Mouse (Mus musculus) heart, adult 2 months (tissue): Measurements from ENCODE around the gene Syce3.

Experiments
- CTCF ChIP-seq: fragments of 200-600 bp; IDR thresholded peaks from 2 replicates; pipeline ENCODE4 v1.8.1; 2022; ENCODE audit warnings: antibody characterized with exemption, mild to moderate bottlenecking, moderate library complexity
- EP300 ChIP-seq: fragments of 200-500 bp; IDR thresholded peaks from 2 replicates; pipeline ENCODE4 v1.6.1; 2011; ENCODE audit warnings: low read depth, low read length, control low read depth; ENCODE audit not compliant: insufficient read depth
- POLR2A ChIP-seq: fragments of 200-500 bp; IDR thresholded peaks from 2 replicates; pipeline ENCODE4 v1.6.1; 2011; ENCODE audit warnings: mild to moderate bottlenecking, low read depth, low read length, control low read depth; ENCODE audit not compliant: insufficient read depth

DNA sequence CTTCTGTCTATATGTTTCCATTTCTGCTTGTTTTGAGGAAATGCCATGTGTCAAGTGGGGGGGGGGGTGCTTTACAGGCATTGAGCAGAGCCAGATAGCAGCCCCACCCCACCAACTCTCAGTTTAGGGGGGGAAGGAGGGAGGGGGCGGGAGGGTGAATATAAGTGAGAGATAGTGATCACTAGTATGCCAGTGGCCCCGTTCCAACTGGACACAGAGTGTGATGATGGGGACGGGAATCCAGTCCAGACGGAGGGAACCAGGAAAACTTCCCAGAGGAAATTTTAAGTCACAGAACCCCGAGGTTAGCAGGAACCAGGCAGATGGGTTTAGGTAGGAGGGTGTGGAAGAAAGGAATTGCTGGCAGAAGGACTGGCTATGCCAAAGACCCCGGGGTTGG, 45.3 kb upstream of the Syce3 start:
- TF ChIP-seq CTCF = no peak
- no peak for TF ChIP-seq EP300
- no peak for TF ChIP-seq POLR2A
